Mouse (Mus musculus) left cerebral cortex, postnatal 14 days (tissue): ENCODE results near the gene Dnah6. TPM values are rescaled to one million over a fixed set of nuclear protein-coding genes. Genes with fewer than 3 reads are reported as not detected.

Experiments
- DNase-seq, 2 experiments: peaks; one replicate each; pipeline ENCODE4 v3.0.0; 2021 to 2022; ENCODE audit warnings: low spot score in 2 of 2, mixed read lengths in 1 of 2
- intact Hi-C: fragments of 180-260 bp; cut with DNase I; formaldehyde crosslinking; loops from one replicate; pipeline ENCODE4 v1.15.1; 2025
- total RNA-seq, 2 experiments: library from RNA; stranded (reverse); gene quantifications; 2 replicates each; pipeline ENCODE4 v1.2.3; 2021

The Dnah6 gene
- total RNA-seq, 2 experiments from 2014 or later: 0.66 TPM

DNA sequence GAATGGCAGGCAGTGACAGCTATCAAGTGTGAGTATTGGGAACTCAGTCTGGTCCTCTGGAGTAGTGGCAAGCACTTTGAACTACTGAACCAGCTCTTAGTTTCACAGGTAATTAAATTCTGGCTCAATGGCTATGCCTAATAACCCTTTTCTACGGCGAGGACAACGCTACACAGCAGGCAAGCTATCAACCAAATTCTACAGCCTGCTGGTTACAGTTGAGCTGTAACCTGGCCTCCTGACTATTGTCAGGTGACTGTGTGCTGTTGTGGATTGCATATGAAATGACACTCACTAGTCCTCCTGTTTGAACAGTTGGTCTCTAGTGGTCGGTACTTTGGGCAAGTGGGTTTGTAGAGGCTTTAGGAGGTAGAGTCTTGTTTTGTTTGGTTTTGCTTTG, 162.3 kb downstream of the Dnah6 start:
- DNase-seq: no peak
- intact Hi-C loops: loop anchor here (10.0 kb wide), 1 partner anchor 114 kb away; no protein-coding TSS in a partner anchor

DNA sequence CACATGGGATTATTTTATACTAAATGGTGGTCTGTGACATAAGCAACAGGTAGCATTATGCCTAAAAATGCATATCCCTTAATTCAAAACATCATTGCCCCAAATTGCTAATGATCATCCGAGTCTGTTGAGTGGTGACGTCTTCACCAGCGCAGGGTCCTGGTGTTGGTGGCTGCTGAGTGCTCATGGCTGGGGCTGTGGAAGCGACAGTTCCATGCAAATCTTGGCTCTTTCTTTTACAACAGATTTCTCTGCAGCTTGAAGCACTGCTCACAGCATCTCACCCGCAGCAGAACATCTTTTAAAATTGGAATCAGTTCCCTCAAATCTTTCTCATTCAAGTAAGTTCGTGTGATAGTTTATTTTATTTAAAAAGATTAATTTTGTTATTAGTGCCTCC, 166.1 kb downstream of the Dnah6 start:
- intact Hi-C loops: loop anchor here (10.0 kb wide), 1 partner anchor 111 kb away; no protein-coding TSS in a partner anchor
- peak; percentile 8 to 25 for DNase-seq

DNA sequence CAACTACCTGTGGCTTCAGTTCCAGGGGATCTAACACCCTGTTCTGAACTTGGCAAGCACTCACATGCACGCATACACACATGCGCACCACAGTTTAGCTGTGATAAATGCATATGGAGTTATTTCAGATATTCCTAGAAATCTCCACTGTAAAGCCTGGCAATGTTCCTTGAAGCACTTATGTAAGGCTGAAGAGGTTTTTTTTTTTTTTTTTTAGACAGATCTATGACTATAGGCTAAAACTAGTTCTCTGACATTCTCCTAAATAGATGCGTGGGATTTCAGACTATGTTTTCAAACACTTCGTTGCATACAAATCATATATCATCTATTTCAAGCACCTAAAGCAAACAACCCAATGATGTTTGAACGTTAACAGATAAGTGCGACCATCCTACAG, 166.6 kb downstream of the Dnah6 start:
- intact Hi-C loops: loop anchor here (10.0 kb wide), 1 partner anchor 110 kb away; no protein-coding TSS in a partner anchor
- DNase-seq: peak; percentile 15 to 61

DNA sequence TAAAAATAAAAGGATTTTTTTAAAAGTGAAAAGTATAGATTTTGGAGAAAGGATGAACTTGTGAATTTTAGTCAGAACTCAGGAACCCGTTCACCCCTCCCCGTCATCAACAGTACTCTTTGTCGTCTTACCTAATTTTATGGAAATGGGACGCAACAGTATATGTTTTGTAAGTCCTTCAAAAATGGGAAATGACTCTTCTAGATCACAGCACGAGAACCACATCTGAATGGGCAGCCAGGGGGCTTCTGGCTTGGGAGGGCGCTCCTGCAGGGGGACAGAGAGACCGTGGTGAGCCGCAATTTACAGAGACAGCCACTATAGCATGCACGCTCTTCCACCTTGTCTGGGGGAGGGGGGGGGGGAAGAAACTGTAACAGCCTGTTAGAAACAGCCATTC, 167.9 kb downstream of the Dnah6 start:
- intact Hi-C loops: loop anchor here (10.0 kb wide), 1 partner anchor 109 kb away; no protein-coding TSS in a partner anchor
- no peak for DNase-seq

GRCm38 (mm10) chr6:73047259-73047658, 174.2 kb downstream of the Dnah6 start:
- intact Hi-C loops: loop anchor here (10.0 kb wide), 1 partner anchor 108 kb away; no protein-coding TSS in a partner anchor

GRCm38 (mm10) chr6:73045944-73046343, 175.5 kb downstream of the Dnah6 start:
- DNase-seq: no peak
- intact Hi-C loops: loop anchor here (10.0 kb wide), 1 partner anchor 109 kb away; no protein-coding TSS in a partner anchor

More at GRCm38 (mm10) chr6:73047259-73047658, 174.2 kb downstream of the Dnah6 start:
- DNase-seq: no peak

- intact Hi-C loops: loop anchor here (10.0 kb wide), 1 partner anchor 113 kb away; no protein-coding TSS in a partner anchor
- no peak for DNase-seq
Measured at GRCm38 (mm10) chr6:73042278-73042677, 179.2 kb downstream of the Dnah6 start.

- intact Hi-C loops: no loop called here
- no peak for DNase-seq
Measured at GRCm38 (mm10) chr6:73038291-73038690, 183.2 kb downstream of the Dnah6 start.

GRCm38 (mm10) chr6:73028853-73029252, 192.6 kb downstream of the Dnah6 start:
- intact Hi-C loops: no loop called here
- DNase-seq: no peak

DNA sequence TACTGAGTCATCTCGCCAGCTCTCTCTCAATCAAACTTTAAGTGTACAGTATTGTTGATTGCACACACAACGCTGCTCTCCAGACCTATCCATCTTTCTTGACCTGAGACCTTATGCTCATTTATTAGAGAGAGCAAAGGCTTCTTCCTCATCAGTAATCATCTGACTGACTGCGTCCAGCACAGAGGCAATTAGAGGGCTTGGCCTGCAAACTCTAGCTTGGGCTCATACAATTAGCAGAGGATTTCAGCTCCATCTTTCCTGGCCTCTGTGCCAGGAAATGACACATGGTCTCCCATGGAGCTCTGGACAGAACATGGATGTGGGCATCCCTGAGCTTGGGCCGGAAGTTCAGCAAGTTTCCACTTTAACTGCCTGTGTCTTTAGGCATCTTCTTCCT, 193.6 kb downstream of the Dnah6 start:
- intact Hi-C loops: no loop called here
- DNase-seq: no peak

DNA sequence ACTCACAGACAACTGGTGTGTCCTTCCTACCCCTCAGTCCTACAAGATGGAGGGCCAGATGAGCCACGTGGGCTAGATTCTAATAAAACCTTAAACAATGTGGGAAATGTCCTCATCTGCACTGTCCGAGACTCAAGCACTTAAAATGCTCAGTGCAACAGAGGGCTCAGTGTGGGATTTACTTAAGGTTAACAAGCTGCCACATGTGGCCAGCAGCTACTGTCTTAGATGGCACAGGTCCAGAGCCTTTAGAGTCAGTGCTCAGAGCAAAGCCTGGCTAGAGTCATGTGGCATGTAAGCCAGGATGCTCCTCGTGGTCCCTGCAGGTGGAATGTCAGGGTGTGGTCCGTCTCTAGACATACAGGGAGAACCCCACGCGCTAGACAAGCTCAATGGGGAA, 194.6 kb downstream of the Dnah6 start:
- no peak for DNase-seq
- intact Hi-C loops: no loop called here

- DNase-seq: peak; percentile 20 to 33
- intact Hi-C loops: no loop called here
Measured at GRCm38 (mm10) chr6:73020061-73020460, 201.4 kb downstream of the Dnah6 start.

DNA sequence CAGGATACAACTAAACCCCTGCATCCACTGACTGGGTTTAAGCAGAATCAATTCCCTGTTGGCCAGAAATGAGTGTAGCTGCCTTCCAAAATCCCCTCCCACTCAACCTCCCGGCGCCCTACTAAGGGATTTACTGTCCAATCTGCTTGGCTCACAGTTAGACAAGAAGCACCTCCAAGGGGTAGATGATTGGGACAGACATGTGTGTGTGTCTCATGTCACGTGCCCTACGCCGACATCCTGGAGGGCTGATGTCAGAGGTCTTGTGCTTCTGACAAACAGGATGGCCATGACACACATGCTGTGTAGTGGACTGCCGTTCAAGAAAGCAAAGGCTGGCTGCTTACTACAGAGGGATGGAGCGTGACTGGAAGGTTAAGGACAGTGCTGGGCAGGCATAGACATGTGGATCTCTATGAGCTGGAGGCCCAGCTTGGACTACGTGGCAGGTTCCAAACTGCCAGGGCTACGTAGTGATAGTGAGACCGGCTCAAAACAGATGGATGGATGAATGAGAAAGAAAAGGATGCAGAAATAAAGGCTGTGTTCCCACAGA, 202.6 kb downstream of the Dnah6 start:
- no peak for DNase-seq
- intact Hi-C loops: no loop called here

- intact Hi-C loops: no loop called here
- no peak for DNase-seq
Measured at GRCm38 (mm10) chr6:73014317-73015160, 206.9 kb downstream of the Dnah6 start.

- no peak for DNase-seq
- intact Hi-C loops: no loop called here
Measured at GRCm38 (mm10) chr6:73012931-73013330, 208.5 kb downstream of the Dnah6 start.

GRCm38 (mm10) chr6:73011827-73012226, 209.6 kb downstream of the Dnah6 start:
- intact Hi-C loops: loop anchor here (2.0 kb wide), 1 partner anchor 71 kb away; no protein-coding TSS in a partner anchor

DNA sequence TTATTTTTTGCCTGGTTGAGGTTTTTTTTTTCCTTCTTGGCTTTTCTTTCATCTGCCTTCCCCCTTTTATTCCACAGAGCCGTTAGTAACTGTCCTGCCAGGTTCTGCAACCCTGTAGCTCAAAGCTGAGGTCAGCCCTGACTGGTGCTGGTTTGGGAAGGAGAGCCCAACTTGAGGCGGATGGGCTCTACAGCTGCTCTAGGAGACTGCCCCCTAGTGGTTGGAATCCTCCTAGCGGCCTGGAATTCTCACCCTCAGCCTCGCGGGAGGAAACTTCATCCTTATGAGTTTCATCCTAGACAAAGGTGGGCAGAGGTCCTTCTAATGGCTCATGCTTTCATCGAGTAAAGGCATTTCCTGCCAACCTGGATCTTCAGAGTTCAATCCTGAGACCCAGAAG, 211.4 kb downstream of the Dnah6 start:
- intact Hi-C loops: loop anchor here (2.0 kb wide), 1 partner anchor 69 kb away; no protein-coding TSS in a partner anchor

More at GRCm38 (mm10) chr6:73011827-73012226, 209.6 kb downstream of the Dnah6 start:
- DNase-seq: peak; percentile 11 to 44

DNA sequence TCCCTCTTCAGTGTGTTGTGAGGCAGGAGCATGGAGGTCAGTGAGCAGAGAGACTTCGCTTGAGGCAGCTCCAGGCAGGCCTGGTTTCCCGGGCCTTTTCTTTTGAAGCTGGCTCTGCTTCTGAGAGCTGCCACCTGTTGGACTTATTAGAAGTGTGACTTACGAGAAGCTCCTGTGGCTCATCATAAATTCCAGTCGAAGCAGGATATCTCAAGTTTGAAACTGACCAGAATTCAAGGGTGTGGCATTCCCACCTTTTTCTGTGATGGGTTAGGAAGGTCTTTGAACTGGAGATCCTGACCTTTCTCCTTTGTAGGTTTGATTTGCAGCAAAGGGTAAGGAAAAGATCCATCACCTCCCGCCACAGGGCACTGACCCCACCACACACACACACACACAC, 217.8 kb downstream of the Dnah6 start:
- intact Hi-C loops: no loop called here
- DNase-seq: no peak

More for the DNA sequence above, 211.4 kb downstream of the Dnah6 start:
- DNase-seq: peak; percentile 27 to 63

DNA sequence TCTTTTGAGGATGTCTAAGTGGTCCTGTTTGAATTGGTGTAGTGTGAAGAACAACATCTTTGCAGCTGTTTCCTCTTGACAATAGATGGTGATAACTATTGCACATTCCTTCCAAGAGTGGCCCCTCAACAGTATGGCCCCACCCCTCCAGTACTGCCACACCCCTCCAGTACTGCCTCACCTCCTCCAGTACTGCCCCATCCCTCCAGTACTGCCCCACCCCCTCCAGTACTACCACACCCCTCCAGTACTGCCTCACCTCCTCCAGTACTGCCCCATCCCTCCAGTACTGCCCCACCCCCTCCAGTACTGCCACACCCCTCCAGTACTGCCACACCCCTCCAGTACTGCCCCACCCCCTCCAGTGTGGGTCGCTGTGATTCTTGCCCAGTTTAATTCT, 219.1 kb downstream of the Dnah6 start:
- DNase-seq: no peak
- intact Hi-C loops: no loop called here

DNA sequence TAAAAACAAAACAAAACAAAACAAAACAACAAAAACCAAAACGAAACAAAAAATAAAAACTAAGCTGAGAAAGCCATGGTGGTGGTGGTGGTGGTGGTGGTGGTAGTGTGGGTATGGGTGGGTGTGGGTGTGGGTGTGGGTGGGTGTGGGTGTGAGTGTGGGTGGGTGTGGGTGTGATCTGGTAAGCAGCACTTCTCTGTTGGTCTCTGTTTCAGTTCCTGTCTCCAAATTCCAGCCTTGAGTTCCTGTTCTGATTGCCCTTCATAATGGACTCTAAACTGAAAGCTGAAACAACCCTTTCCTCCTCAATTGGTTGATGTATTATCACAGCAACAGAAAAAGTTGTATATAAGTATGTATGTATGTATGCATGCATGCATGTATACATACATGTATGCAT, 222.6 kb downstream of the Dnah6 start:
- intact Hi-C loops: no loop called here

More for the DNA sequence above, 222.6 kb downstream of the Dnah6 start:
- no peak for DNase-seq
